Mouse (Mus musculus) CD4-positive naive resting alpha-beta T cell, adult 76 days (primary cell): ENCODE measurements around the gene Ccar1. TPM values are rescaled to one million over a fixed set of nuclear protein-coding genes. Genes with fewer than 3 reads are reported as not detected.

Source experiments
- total RNA-seq: library from RNA; stranded (reverse); gene quantifications from one replicate; pipeline ENCODE4 v1.2.4, GENCODE M21; 2023

Gene Ccar1
- 130 TPM for total RNA-seq

DNA sequence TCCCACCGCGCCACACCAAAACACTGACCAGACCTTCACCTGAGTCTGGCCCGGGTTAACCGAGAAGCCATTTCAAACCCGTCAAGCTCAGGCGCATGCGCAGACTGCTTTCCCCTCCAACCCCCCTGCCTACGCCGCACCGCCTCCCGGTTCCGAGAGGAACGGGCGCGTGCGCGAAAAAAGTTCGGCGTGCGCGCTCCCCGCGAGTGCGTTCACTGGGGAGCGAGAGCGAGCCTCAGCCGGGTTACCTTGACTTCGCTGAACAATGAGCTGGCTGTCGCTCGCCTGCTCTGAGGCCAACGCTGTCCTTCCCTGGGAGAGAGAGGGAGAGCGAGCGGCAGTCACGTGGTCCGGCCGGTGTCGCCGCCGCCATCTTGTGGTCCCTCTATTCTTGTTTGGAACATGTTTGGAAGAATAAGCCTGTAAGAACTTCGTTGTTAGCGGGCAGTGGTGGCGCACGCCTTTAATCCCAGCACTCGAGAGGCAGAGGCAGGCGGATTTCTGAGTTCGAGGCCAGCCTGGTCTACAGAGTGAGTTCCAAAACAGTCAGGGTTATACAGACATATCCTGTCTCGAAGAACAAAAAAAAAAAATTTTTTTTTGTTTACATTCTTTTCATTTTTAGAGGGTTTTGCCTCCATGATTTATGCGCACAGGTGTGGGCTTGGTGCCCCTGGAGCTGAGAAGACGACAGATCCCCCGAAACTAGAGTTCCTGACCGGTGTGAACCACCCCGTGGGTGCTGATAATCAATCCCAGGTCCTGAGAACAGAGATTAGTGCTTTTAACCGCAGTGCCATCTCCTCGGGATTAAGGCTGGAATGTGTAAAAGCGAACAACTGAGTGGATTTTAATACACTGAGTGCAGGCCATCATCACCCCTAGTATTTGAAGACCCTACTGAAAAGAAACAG lies at the start of gene Ccar1:
TSS of gene Ccar1 (minus strand) at position 110 of the 914 bp plus-strand sequence.

DNA sequence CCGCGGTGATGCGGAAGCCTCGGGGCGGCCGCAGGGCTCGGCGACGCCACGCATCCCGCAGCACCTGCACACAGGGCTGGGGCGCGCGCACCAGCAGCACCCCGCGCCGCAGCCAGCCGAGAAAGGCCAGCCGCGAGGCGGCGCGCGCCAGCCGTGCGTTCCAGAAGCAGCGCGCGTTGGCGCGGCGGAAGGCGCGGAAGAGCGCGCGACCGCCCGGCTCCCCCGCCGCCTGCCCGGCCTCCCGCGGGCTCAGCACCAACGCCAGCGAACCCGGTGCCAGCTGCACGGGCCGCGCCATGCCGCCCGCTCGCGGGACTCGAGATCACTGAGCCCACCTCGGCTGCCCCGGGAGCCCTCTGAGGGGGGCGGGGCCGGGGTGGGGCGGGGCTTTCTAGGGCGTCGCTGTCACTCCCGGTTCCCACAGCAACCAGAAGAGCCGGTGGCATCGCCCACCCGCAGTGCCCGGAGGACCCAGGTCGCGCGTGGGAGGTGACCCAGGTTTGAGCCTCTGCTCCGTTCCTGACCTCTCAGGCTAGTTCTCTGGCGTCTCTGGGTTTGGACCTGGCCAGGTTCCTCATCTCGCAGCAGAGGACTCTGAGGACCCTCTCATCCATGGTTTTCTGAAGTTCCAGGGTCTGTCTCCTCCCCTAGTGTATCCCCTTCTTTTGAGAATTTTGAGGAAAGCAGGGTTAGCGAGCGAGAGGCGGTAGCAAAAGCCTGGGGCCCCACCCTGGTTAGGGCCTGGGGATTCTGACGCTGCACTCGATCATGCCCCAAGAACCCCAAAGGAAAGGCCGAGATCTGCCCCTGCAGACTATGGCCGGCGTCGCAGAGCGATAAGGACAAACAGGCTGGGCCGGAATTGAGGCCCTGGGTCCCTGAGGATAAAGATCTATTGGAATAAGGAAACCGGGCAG lies 66.1 kb downstream of the Ccar1 start, which contains the start of gene Stox1:
TSS of gene Stox1 (minus strand) at position 358 of the 917 bp plus-strand sequence.

Other genes starting within 250 kb of the Ccar1 start
- 18.2 TPM for gene Kif1bp, start 213.8 kb downstream of the Ccar1 start, total RNA-seq
- 159 TPM for gene Ddx21, start 190.0 kb downstream of the Ccar1 start, total RNA-seq
- gene Ddx50, start 141.1 kb downstream of the Ccar1 start, total RNA-seq: 157 TPM
- 0.21 TPM for gene Stox1, start 66.2 kb downstream of the Ccar1 start, total RNA-seq
- 19.0 TPM for gene Tet1, start 116.7 kb upstream of the Ccar1 start, total RNA-seq
- gene Slc25a16, start 128.3 kb upstream of the Ccar1 start, total RNA-seq: 12.5 TPM
- gene Dna2, start 154.7 kb upstream of the Ccar1 start, total RNA-seq: 1.00 TPM
- gene Rufy2, start 187.9 kb upstream of the Ccar1 start, total RNA-seq: 45.6 TPM
- 78.8 TPM for gene Hnrnph3, start 231.9 kb upstream of the Ccar1 start, total RNA-seq
- gene Pbld2, start 232.0 kb upstream of the Ccar1 start, total RNA-seq: 3.2 TPM